Mouse (Mus musculus) NIH3T3 (cell line): ENCODE measurements around the gene Cacnb1.
A peak's percentile ranks its signal among the peaks of the same experiment; 100 is the strongest.

ENCODE experiments used
- DNase-seq: peaks from one replicate; pipeline ENCODE4 v3.0.0-alpha.2; 2012; ENCODE audit warnings: low read depth

The Cacnb1 gene

DNA sequence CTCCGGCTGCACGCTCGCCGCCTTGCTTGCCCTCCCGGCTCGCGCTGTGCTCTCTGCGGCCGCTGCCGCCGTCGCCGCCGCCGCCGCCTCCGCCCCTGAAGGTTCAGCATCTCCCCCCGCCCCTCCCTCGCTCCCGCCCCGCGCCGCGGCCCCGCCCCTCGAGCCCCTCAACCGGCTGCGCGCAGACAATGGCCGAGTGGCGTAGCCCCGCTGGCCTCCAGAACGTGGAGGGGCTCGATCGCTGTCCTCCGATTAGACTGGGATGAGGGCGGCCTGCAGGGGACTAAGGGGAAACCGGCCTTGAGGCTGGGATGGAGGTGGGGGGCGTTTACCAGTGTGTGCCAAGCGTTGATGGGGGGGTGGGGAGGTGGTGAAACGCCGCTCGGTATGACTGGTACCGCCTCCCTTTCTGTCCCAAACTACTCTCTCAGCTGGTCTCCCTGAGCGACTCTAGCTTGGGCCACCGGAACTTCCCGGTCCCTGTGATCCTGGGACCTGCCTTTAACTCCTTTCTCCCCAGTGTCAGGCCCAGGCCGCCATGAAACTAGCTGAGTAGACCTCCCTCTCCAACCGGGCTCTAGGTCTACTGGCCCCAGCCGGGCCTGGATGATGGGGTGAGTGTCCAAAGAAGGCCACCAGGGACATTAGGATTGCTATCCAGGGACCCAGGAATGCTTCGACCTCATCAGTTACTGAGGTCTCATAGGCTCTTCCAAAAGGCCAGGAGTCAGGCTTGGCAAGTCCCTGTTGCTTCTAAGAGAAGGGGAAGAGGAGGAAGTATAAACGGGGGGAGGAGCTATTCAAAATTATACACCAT, at the start of gene Cacnb1:
Cacnb1 (minus strand) TSS at position 480 of the 817 bp plus-strand sequence.
- DNase-seq, result peak; percentile 82

DNA sequence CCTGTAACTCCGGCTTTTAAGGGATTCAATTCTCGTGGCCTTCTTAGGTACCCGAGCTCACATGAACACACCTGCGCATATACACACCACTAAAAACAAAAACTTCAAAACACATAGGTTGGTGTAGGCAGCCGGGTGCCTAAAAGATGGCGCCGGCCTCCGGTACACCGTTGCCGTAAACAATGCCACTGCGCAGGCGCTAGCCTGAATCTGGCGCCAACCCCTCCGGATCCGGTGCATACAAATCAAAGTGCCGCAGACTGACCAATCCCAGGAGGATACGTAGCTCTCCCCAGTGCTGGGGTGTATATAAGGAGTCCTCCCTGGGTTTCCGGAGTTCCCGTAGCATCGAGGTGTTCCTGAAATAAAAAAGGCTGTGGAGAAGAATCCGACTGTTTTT, 44.4 kb upstream of the Cacnb1 start:
- DNase-seq, result no peak

DNA sequence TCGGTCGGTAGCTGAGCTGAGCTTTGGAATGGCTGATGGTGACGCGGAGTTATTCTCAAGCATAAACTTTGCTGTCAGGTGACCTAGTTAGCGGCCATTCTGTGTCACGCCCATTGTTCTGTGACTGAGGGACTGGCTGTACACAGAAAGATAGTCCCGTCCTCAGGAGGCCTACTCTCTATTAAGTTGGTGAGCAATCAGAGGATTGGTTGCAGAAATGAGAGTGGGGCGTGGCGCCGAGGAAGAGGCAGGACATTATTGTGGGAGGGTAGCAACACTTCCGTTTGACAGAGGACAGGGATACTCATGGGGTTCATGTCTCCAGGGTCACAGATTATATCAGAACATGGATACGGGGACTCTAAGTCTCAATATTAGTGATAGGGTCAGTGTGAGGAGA, 43.4 kb upstream of the Cacnb1 start:
- DNase-seq, result no peak

DNA sequence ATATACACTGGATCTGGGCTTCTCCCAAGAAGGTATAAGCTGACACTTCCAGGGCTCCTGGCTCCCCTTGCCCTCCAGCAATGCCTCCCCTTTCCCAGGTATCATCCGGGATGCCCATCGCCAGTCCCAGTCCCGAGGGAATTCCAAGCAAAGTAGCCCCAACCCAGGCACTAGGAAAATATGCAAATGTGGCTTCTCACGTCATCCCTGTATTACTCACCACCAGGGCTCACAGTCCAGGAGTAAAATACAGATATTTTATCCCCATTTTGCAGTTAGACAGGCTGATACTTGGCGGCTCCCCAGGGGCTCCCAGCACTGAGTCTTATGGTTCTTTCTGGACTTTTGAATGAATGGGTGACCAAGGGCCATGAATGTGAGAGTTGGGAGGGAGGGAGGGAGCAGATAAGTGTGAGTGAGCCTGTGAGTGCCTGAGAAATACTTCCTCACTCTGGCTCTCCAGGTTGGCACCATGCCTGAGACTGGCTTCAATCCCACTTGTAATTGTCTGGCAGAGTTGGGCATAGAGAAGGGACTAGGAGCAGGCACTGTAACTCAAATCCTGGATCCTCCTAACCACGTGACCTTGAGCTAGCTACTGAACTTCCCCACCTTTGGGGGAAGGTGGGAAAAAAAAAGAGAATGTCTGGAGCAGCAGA, 39.2 kb upstream of the Cacnb1 start:
- DNase-seq, result peak; percentile 88

DNA sequence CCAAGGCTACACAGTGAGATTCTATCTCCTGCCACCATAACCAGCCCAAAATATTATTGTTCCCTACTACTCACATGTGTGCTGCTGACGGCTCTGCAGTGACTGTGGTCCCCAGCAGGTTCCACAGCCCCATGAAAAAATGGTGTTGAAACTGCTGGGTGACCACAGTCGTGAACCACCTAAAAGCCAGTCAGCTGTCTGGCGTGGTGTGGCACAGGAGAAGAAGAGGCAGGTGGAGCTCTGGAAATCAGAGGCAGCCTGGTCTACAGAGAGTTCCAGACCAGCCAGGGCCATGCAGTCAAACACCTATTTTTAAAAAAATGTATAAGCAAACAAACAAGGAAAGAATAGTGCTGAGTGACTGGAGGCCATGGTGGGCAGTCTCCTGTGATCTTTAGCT, 38.6 kb upstream of the Cacnb1 start:
- no peak for DNase-seq

DNA sequence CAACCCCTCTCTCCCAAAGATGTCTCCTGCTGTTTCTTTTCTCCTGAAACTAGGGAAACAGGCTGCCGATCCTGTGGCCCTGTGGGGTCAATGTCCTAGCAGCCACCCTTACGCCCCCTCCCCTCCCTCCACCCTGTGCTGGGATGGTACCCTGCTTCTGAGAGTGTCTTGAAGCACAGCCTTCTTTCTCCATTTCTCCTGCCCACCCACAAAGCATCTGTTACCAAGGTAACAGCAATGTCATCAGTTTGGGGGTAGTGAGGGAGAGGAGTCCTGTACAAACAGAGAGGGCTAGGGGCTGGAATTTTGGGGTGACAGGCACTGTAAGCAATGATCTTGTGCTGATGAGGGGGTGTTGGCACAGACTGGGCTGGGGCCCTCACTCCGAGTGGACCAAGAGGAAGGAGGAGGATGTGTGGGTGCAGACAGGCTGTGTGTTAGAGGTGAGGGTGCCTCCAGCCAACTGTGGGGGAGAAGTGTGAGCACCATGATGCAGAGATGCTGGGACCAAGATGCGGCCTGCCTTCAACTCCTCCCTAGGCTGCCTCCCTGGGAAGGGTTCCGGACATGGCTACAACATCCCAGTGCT, 37.4 kb upstream of the Cacnb1 start:
- DNase-seq, result no peak

DNA sequence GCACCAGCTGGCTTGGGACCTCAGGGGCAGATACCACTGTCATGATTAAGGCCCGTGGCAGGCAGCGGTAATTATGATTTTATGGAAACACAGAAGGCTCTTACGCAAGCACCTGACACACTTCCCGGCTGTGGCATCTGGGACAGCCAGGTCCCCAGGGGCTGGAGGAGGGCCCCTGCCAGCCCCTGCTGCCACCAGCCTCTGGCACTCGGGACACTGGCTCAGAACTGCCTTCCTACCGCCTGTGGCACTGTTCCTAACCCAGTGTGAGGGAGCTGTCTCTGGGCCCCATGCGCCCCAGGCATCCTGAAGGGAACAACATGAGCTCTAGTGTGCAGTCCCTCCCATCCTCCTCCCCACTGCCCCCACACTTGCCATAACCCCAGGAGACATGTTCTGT, 36.8 kb upstream of the Cacnb1 start:
- DNase-seq, result peak; percentile 55

DNA sequence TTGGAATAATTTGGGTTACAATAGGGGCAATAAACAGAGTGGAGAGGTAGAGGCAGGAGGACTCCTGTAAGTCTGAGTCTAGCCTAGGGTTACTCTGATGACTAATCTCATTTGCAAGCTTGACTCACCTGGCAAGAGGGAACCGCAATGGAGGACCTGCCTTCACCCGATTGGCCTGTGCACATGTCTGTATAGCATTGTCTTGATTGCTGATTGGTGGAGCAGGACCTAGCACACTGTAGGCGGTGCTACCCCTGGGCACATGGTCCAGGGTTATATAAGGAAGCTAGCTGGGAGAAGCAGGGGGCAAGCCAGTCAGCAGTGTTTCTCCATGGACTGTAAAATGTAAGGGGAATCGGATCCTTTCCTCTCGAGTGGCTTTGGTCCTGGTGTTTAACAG, 35.2 kb upstream of the Cacnb1 start:
- DNase-seq, result peak; percentile 79

DNA sequence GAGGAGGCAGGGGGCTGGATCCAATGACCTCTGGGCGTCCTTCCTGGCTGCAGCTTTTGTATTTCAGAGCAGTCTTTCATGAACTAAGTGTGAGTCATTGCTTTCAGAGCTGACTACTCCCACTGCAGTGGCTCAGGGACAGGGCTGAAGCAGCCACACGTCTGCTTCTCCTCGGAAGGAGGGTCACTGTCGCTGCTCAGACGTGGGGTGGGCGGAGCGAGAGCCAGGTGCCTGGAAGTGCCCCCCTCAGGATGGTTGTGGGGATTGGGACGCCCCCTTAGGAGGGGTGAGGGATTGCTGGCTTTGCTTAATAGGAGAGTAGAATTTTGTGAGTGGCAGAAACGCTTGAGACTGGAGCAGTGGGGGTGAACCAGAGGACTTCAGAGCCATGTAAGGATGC, 34.6 kb upstream of the Cacnb1 start:
- DNase-seq, result peak; percentile 65

DNA sequence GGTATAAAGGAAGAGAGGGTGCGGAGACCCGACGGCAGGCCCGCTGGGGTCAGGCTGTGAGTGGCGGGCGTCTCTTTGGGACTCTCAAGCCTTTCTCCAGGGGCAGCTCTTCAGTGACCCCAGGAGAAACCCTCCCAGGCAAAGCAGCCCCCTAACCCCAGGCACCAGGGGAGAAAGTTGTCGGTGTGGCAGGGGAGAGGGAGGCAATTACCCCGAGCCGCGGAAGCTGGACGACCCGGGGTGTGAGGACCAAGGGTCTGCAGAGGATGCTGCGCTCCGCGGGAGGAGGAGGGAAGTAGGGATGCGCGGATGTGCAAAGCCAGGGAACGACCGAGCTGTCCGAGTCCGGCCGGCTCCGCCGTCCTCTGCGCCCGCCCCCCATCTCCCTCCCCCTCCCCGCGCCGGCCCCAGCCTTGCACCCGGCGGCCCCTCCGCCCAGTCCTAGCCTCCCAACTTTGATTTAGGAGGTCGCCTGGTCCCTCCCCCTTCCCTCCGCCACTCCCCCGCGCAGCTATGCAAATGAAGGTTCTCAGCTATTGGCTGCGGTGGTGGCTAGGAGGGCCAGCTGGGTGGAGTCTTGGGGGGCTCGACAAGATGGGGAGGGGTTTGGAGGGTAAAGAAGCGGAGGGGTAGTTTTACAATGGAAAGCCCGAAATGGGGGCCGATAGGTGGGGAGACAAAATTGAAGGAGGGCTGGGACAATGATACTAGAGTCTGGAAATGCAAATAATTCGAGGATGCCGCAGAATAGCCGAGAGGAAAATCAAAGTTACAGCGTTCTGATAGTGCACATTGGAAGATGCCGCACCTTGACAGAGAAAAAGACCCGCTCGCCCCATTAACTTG, 30.4 kb upstream of the Cacnb1 start, which contains the start of gene Stac2:
Stac2 (minus strand) TSS at position 474 of the 846 bp plus-strand sequence.
- DNase-seq, result no peak

DNA sequence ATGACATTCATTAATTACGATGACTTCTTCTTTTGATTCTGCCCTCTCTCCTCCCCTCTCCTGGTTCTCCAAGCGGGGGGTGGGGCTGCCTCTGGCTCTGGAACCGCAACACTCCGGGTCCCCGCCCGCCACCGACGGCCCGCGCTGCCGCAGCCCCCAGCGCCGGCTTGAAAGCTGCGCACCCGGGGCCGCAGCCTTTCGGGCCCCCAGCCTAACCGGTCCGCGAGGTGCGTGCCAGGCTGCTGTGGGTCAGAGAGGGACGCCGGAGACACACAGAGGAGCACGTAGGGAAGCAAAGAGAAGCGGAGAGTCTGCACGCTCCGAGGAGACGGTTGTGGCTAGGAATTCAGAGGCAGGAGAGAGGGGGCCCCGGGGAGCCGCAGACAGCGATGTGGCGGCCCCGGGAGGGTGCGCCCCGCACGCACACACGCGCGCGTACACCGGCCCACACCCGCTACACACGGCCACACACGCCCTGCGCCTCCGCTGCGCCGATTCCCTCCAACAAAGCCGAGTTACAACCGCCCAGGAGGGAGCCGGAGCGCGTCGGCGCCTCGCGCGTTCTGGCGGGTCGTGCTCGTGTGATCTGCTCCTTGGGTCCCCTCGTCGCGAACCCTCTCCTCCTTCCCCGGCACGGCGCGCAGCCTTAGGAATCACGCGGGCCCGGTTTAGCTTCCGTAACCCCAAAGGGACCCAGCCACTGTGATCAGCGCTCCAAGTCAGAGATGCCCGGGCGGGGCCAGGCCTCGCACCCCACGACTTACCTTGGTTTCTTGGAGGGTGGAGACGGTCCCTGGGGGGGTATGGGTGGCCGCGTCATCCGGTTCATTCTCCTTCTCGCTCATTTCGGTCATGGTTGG, 29.5 kb upstream of the Cacnb1 start:
- no peak for DNase-seq

DNA sequence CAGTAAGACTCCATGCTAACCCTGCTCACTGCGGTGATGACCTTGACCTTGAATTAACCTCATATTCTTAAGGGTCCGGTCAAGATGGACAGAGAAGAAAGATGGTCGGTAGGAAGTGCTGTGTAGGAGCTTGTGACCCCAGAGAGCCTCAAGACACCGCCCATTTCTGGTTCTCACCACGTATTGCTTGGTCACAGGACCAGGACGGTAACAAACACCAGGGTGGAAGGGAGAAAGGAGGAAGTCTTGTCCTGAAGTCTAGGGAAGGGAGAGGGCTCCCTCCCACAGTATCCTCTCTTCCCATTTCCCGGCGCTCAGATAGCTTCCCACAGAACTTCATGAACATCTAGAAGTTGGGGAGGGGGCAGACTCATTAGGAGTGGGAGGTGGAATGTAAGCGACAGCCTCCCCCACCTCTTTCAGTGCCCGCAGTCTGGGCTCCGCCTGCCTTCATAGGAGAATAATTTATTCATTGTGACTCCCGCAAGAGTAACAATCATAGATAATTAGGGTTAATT, 28.8 kb upstream of the Cacnb1 start:
- no peak for DNase-seq

DNA sequence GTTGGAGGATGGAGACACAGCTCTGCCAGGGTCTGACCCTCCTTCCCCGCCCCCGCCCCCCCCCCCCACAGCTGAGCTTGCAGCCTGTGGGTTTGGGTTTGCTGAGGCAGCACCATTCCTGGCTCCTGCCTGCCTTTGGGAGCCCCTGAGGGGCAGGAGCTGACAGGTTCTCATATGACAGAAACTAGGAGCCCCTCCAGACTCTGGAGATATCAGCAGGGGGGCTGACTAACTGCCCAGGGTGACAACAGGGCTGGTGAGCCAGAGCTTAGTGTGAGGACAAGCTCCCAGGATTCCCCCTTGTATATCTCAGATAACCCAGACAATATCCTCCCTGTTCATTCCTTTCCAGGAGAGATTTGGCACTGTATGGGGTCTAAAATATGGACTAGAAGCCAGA, 28.1 kb upstream of the Cacnb1 start:
- no peak for DNase-seq

DNA sequence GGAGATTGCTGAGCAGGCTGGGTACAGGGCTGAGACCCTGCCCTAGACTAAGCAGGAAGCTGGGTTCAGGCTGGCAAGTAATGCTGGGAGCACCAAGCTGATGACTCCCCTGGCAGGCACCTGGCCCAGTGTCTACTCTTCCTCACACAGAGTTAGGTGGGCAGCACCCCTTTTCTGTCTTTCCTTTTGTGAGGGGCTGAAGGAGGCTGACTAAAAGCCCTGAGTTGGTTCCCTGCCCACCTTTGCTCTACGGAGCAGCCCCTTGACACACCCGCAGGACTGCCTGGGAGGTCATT, 27.6 kb upstream of the Cacnb1 start:
- DNase-seq, result no peak

DNA sequence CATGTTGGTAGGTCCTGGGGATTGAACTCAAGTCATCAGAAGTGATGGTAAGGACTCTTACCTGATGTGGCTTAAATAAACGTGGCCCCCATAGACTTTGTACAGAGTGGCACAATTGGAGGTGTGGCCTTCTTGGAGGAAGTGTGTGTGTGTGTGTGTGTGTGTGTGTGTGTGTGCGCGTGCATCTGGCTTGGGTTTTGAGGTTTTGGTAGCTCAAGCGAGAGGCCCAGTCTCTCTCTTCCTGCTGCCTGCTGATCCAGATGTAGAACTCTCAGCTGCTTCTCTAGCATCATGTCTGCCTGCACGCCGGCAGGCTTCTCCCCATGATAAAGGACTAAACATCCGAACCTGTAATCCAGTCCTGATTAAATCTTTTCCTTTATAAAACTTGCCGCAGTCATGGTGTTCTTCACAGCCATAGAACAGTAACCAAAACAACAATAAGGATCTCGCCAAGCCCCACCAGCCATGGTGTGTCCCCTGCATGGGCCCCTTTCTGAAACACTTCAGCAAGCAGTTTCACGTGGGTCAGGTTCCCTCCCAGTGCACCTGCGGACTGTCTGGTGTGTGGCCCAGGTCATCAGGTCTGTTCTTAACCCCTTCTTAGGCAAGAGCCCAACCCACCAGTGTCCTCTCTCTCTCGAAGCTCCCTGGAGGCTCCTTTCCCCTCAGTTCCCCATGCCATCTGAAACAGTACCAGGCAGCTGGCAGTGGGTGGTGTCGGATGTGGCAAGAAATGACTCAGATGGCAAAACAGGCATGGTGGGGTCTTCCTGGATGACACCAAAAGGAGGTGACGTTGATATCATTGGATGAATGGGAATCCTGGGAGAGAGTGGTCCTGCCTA, 27.1 kb upstream of the Cacnb1 start:
- DNase-seq, result no peak

DNA sequence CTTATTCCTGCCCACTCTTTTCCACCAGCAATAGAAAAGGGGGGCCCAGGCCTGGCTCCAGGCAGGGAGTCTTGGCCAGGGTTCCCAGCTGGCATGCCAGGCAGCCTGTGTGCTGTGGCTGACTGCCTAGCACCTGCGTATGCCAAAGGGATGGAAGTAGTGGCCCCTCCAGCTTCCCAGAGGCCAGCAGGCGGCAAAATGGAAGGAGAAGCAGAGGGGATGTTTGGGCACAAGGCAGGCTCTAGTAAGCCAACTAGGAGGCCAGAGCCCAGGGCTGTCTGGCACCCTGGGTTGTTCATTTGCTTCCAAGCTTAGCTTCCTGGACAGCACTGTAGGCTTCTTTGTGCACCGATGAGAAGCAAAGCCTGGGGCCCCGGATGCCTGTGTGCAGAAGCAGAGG, 24.9 kb upstream of the Cacnb1 start:
- DNase-seq, result no peak

DNA sequence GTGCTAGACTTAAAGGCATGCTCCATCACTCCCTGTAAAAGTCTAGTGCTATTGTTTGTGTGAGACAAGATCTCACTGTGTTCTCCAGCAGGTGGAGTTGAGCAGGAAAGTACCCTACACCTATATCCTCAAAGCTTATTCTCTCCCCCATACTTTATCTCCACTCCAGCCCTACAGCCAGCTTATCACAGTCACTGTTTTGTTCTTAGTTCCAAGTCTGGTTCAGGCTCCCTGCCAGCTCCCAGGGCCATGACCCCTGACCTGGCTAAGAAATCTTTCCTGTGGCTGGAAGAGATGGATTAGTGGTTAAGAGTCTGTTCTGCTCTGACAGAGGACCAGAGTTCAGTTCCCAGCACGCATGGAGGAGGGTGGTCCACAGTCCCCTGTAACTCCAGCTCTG, 23.6 kb upstream of the Cacnb1 start:
- no peak for DNase-seq

DNA sequence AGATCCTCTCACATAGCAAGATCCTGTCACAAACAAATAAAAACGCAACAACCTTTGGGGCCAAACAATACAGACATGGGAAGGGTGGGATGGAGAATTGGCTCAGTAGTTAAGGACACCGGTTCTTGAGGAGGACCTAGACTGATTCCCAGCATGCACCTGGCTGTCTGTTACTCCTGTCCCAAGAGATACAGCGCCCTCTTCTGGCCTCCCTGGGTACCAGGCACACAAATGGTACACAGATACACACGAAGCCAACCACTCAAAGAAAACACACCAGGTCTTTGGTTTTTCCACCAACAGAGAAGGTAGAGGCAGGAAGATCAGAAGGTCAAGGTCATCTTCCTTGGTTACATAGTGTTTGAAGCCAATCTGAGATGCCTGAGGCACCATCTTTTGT, 22.8 kb upstream of the Cacnb1 start:
- DNase-seq, result no peak

DNA sequence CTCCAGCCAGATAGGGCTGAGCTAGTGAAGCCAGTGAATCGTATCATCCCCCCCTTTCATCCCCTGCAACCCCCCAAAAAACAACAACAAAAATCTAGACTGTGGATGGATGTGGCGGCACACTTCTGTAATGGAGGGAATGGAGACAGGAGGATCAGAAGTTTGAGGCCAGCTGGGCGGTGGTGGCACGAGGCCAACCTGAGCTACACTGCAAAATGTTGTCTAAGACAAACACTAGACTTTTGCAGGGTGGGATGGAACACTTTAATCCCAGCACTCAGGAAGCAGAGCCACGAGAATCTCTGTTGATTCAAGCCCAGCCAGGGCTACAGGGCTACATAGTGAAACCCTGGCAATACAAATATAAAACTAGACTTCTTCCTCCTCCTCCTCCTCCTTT, 21.2 kb upstream of the Cacnb1 start:
- no peak for DNase-seq

DNA sequence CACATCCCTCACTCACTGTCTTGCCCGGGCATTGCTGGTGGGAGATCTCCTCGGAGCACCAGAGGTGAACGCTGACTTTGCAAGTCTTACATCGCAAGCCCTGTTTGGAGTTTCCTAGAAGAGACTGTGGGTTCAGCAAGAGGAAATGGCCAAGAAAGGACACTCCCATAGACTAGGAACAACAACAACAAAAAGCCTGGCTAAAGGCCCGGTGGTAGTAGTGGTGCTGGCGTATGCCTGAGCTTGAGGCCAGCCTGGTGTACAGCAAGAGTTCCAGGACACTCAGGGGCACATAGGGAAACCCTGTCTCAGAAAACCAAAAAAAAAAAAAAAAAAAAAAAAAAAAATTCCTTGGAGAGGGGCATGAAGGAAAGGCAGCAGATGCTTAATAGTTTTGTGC, 19.9 kb upstream of the Cacnb1 start:
- DNase-seq, result peak; percentile 47
